Mouse (Mus musculus): ENCODE measurements around the gene Arih2.

DNA sequence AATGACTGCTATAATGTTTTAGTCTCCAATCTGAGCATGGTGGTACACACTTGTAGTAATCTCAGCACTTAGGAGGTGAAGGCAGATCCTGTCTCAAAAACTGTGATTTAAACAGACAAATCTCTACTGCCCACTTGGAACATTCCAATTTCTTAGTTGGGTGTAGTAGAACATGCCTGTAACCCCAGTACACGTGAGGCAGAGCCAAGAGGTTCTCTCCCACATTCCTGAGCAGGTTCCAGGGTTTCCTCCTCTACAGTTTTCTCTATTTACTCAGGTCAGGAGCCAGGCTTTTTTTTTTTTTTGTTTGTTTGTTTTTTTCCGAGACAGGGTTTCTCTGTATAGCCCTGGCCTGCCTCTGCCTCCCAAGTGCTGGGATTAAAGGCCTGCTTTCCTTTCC, 49.2 kb downstream of the Arih2 start:
- TF ChIP-seq POLR2A (IDR thresholded peaks at IDR 0.05; ENCODE audit: extremely low read depth, insufficient read depth, low read length): no peak
- no peak for TF ChIP-seq CTCF (IDR thresholded peaks at IDR 0.05; ENCODE audit: low read depth, low read length)
